Mouse (Mus musculus) erythroblast, embryonic 14.5 days (primary cell): ENCODE results near the gene Hand2. TPM values are rescaled to one million over a fixed set of nuclear protein-coding genes. Genes with fewer than 3 reads are reported as not detected.

ENCODE experiments used
- H3K27me3 ChIP-seq: 2 replicates; pipeline ENCODE4 v1.6.1; 2012; ENCODE audit warnings: inconsistent platforms; ENCODE audit not compliant: control insufficient read depth
- H3K36me3 ChIP-seq: 2 replicates; pipeline ENCODE4 v1.6.1; 2012; ENCODE audit warnings: mild to moderate bottlenecking, inconsistent platforms; ENCODE audit not compliant: control insufficient read depth
- H3K4me1 ChIP-seq: 2 replicates; pipeline ENCODE4 v1.6.1; 2012; ENCODE audit warnings: inconsistent platforms; ENCODE audit not compliant: control insufficient read depth
- H3K4me3 ChIP-seq: replicated peaks from 2 replicates; pipeline ENCODE3; 2012; ENCODE audit warnings: moderate library complexity, mild to moderate bottlenecking, inconsistent platforms
- H3K9me3 ChIP-seq: 2 replicates; pipeline ENCODE4 v1.6.1; 2012; ENCODE audit warnings: low read length, inconsistent platforms, mixed read lengths; ENCODE audit not compliant: control insufficient read depth
- GATA1 ChIP-seq: IDR thresholded peaks from 2 replicates; pipeline ENCODE4 v1.6.1; 2012; ENCODE audit warnings: low read length, inconsistent platforms, mixed read lengths
- TAL1 ChIP-seq: IDR thresholded peaks from 3 replicates; pipeline ENCODE4 v1.6.1; 2012; ENCODE audit warnings: low read length, inconsistent platforms, mixed read lengths
- polyA plus RNA-seq: library from polyadenylated mRNA; stranded (reverse); fragments of >175 nt; gene quantifications from 2 replicates; pipeline ENCODE4 v1.2.3, GENCODE M21; 2012

The Hand2 gene
- polyA plus RNA-seq, 1 experiment, result not detected

DNA sequence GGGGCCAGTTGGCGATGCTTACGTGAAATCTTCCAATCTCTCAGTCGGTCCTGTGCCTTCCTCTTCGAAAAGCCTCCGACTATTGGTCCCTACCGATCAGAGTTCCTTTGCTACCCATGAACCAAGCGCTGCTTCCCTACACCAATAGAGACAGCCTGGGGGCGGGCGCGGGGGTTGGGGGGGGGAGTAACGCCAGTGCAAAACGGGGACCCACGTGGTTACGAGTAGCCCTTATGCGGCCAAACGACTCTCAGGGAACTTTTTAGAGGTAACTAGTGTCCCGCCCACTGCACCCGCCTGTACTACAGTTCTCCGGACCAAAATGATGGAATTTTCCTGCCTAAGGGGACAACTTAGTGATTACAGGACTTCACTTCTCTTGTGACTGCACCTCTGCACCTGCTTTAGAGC lies 8.2 kb downstream of the Hand2 start:
- H3K27me3 ChIP-seq, result peaks cover 100% of the 10 kb centered on the region

DNA sequence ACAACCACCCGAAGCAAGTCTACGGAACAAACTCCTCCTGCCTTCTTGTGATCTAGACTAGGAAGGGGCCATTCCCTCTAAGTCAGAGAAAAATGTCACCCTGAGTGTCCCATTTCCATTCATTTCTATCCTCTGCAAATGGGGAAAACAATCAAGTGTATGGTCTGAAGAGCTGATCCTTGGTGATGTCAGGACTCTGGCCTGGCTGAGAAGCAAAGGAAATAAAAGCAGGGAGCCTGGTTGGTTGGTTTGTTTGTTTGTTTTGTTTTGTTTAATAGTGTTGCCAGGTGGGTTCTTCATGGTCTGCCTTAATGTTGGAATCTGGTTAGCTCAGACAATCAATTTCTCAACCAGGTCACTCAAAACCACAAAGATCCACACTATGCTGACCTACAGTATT lies 9.3 kb downstream of the Hand2 start:
- H3K9me3 ChIP-seq, result no peaks in the 10 kb centered on the region
- H3K36me3 ChIP-seq, result no peaks in the 10 kb centered on the region
- H3K4me1 ChIP-seq, result no peaks in the 10 kb centered on the region
- no peak overlapping the region for H3K4me3 ChIP-seq
- H3K27me3 ChIP-seq, result peaks cover 100% of the 10 kb centered on the region
- TF ChIP-seq GATA1 (no peak), TAL1 (no peak)

More for the DNA sequence above, 8.2 kb downstream of the Hand2 start:
- no peak overlapping the region for H3K4me3 ChIP-seq
- no peaks in the 10 kb centered on the region for H3K4me1 ChIP-seq
- TF ChIP-seq TAL1 (no peak), GATA1 (no peak)
- no peaks in the 10 kb centered on the region for H3K9me3 ChIP-seq
- no peaks in the 10 kb centered on the region for H3K36me3 ChIP-seq

DNA sequence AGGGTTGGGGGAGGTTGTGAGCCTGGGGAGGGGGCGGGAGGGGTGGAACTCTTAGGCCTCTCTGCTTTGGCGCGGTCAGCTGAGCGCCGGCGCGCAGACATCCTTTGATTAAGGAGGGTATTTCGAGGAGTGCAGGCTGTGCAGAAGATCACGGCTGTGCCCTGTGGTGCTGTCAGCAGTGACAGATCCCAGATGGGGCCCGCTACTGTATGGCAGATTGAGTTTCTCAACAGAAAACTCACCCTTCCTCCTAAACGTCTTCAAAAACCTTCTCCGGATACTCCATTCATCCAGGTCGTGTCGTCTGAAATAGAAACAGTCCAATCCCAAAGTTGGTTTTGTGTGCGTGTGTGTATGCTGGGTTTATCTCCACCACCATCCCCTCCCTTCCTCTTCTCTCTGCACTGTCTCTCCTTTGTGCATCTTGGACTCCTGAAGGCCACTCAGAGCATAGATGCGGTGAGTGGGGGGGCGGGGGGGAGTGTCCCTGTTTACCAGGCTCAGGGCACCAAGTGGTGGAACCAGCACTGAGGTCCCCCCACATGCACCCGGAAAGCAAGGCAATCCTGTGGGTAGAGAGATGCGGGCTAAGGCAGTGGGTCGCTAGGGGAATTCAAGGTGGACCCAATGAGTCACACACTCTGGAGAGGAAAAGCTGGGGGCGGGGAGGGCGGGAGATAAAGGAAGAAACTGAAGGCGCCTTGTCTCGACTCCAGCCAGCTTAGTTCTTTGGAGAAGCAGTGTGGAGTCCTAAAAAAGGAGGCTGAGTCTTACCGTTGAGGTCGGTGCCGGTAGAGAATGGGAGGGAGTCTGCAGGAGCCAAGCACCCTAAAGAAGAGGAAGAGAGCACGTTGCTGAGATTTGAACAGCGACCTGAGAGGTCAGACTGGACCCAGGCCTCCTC lies 11.2 kb downstream of the Hand2 start:
- TF ChIP-seq TAL1, result no peak
- no peak for TF ChIP-seq GATA1
- Histone ChIP-seq H3K36me3 (no peaks in the 10 kb centered on the region), H3K9me3 (no peaks in the 10 kb centered on the region), H3K27me3 (peaks cover 100% of the 10 kb centered on the region), H3K4me3 (no peak overlapping the region), H3K4me1 (no peaks in the 10 kb centered on the region)

DNA sequence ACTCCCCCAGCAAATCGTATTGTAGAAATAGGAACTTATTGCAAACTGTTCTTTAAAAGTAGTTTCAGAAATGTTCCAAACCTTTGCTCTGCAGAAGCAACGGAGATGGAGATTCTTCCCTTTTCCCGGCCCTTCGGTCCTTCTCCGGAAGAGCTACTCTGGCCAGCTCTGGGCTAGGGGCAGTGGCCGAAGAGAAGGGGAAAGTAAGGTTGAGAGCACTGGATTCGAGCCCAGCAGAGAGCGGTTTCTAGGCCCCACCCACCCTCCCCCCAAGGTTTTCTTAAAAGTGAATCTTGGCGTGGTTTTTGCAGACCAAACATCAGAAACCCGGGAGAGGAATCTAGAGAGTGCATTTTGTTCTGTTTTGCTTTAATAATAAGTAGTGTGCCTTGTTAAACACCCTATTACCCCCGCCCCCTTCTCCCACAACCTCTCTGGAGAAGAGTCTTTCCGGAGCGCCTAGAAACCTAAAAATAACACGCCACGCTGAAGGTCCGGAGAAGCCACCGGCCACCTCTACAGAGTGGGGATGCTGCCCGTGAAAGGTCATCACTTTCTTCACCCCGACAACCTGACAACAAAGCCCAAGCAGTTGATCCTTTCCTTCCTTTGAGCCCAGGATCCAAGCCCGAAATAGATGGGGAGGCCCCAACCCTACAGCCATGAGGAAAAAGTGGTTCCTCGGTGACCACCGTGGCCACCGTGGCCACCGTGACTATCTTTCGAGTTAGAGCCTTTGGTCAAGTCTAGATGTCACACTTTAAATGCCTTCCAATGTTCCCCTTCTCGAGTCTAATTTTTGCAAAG lies 12.1 kb downstream of the Hand2 start:
- no peaks in the 10 kb centered on the region for H3K4me1 ChIP-seq
- no peak overlapping the region for H3K4me3 ChIP-seq
- no peaks in the 10 kb centered on the region for H3K9me3 ChIP-seq
- peaks cover 99% of the 10 kb centered on the region for H3K27me3 ChIP-seq
- no peak for TF ChIP-seq GATA1
- no peak for TF ChIP-seq TAL1
- H3K36me3 ChIP-seq, result no peaks in the 10 kb centered on the region

DNA sequence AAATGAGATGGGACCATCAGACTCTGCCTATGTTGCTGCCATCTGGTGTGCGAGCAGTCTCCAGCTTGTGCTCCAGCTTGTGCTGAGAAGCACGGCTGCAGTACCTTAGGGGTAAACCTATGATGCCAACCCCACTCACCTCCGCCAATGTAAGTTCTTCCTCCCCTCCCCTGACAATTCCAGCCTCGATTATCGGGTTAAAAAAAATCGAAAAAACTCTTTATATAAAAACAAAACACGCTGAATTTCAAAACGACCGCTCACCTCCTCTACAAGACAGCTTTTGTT lies 12.6 kb downstream of the Hand2 start:
- no peak for TF ChIP-seq TAL1
- TF ChIP-seq GATA1, result no peak
- no peaks in the 10 kb centered on the region for H3K4me1 ChIP-seq
- H3K27me3 ChIP-seq, result peaks cover 99% of the 10 kb centered on the region
- no peak overlapping the region for H3K4me3 ChIP-seq
- no peaks in the 10 kb centered on the region for H3K9me3 ChIP-seq
- H3K36me3 ChIP-seq, result no peaks in the 10 kb centered on the region

DNA sequence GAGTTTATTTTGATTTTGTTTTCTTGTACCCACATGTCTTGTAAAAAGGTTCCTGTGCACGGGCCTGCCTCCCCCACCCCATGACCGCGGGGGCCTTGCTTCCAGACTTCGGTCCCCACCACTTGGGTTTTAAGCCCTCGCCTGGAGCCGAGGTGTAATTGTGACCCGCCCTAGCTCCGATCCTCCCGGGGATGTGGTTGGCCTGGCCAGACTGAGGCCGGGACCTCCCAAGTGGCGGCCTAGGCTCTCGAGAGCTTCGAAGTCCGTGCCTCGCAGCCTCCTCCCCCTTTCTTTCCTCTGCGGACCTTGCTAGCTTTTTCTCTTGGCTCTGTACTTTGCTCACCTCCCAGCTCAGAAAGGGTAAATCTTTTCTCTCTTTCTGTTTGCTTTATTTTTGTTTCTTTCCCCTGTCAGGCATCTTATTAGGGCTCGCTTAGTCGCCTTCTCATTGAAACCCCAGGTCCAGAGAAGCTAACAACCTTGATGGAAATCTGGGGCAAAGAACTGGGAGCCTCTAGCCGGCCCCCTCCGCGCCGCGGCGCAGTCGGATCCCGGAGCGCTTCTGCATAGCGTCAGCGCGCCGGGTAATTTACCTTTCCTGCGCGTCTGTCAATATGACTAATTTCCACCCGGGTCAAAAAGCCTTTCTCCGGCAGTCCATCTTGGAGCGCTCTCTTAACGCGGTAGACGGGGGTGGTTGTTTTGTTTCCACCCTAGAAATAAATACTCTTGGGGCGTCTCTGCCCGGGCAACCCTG lies 13.2 kb downstream of the Hand2 start:
- Histone ChIP-seq H3K9me3 (no peaks in the 10 kb centered on the region), H3K4me3 (no peak overlapping the region), H3K36me3 (no peaks in the 10 kb centered on the region), H3K27me3 (peaks cover 99% of the 10 kb centered on the region), H3K4me1 (no peaks in the 10 kb centered on the region)
- TF ChIP-seq GATA1 (no peak), TAL1 (no peak)

DNA sequence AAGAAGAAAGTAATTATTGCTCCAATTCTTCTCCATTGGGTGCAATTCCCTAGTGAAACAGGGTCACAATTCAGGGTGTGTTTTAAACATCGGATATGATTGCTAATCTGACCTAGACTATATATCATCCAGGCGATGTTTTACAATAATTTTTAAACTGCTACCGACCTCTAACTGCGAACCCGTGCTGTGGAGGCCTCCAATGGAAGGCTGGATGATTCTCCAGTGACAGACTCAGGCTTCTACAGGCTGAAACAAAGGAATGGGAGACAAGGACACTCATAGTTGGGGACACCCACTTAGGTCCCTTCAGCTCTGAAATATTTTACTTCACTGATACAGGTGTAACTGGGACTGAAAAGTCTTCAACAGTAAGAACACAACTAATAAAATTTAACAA lies 13.9 kb downstream of the Hand2 start:
- Histone ChIP-seq H3K4me1 (no peaks in the 10 kb centered on the region), H3K36me3 (no peaks in the 10 kb centered on the region), H3K9me3 (no peaks in the 10 kb centered on the region), H3K4me3 (no peak overlapping the region), H3K27me3 (peaks cover 97% of the 10 kb centered on the region)
- no peak for TF ChIP-seq GATA1

DNA sequence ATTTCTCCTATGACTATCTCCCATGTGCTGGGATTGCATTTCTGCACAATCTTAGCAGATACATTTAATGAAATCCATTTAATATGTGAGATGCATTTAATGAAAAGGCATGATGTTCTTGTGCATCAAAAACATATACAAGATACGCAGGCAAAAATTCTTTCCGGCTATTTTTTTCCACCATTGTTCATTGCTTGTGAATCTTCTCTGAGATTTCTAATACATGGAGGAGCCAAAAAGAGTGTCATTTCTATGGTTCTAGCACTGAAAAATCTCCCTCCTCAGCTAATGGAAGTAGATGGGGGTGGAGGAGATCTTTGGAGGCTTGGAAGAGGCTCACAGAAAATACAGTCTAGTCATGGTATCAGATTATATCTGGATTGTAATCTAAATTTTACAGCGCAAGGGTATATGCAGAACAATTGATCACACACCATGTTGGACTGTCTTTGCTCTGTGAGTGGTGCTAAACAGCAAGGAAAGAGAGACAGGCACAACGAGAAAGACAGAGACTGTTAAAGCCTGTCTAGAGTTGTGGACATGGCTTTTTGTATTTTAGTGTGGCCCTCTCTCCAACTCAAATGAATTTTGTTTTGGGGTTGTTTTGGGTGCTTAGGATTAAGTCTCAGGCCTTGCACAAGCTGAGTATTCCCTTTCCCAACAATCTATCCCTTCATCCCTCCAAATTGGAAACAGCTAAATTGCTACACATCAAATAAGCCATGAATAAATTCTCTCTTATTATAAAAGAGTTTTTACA lies 16.7 kb downstream of the Hand2 start:
- TF ChIP-seq GATA1, result no peak
- no peak for TF ChIP-seq TAL1
- Histone ChIP-seq H3K4me1 (no peaks in the 10 kb centered on the region), H3K4me3 (no peak overlapping the region), H3K36me3 (no peaks in the 10 kb centered on the region), H3K27me3 (peaks cover 96% of the 10 kb centered on the region), H3K9me3 (no peaks in the 10 kb centered on the region)
